Comparison of ENCODE assay signal across 10 mouse cellular contexts in genomic region chr12:72014355-72014776, GRCm38 (mm10). TPM values are rescaled to one million over a fixed set of nuclear protein-coding genes. Genes with fewer than 3 reads are reported as not detected.
DNase-seq lines count a peak whose midpoint lies in the region; ATAC-seq lines count a peak whose summit lies in the region.
"Had no signal": no experiment of that assay in that cellular context is flagged by ENCODE, and none has a peak within 500 bp of the region (broad histone marks: within the 10 kb centered on the region; RNA-seq: fewer than 3 reads in every experiment).

No protein-coding gene starts in this region.

- no peak for ATAC-seq in heart, embryonic 15.5 days (replicated peaks; ENCODE audit: insufficient number of reproducible peaks, insufficient read depth, low FRiP score, low read depth)
- ATAC-seq in heart, embryonic 11.5 days (replicated peaks; ENCODE audit: insufficient number of reproducible peaks, low FRiP score, low TSS enrichment): no peak
- peak; percentile 57 for ATAC-seq in activated CD4-positive, CD25-positive, alpha-beta regulatory T cell, adult 4 months
- peak; percentile 87 for ATAC-seq in lung, embryonic 16.5 days (ENCODE audit: low read depth)

- 51% methylated on average over 10 of the region's 10 CpGs for WGBS in heart, embryonic 15.5 days
- WGBS in heart, embryonic 11.5 days (ENCODE audit: insufficient replicate concordance): 70% methylated on average over 10 of the region's 10 CpGs
- 20% methylated on average over 10 of the region's 10 CpGs for WGBS in lung, embryonic 16.5 days

- peak; percentile 54 for DNase-seq in 3T3-L1 (ENCODE audit: low read depth, low spot score)
- no peak for DNase-seq in spleen, postnatal 36 days (ENCODE audit: low spot score in 2 of 2)
- DNase-seq in adrenal gland, postnatal 10 days: no peak
- DNase-seq in layer of hippocampus, postnatal 14 days (ENCODE audit: low spot score in 2 of 2): no peak
- DNase-seq: left cerebral cortex, postnatal 4 days had no signal

- H3K4me1 ChIP-seq in heart, embryonic 15.5 days (replicated peaks): peaks cover 4% of the 10 kb centered on the region
- no peaks in the 10 kb centered on the region for H3K4me1 ChIP-seq in heart, embryonic 11.5 days (ENCODE audit: control insufficient read depth, insufficient read depth, low read length)
- peaks cover 18% of the 10 kb centered on the region for H3K4me1 ChIP-seq in lung, embryonic 16.5 days (replicated peaks; ENCODE audit: control insufficient read depth, insufficient read depth, low read length)
- H3K4me1 ChIP-seq: neural tube, embryonic 13.5 days had no signal

- H3K9ac ChIP-seq in heart, embryonic 15.5 days: no peak overlapping the region
- no peak overlapping the region for H3K9ac ChIP-seq in heart, embryonic 11.5 days (ENCODE audit: low read depth, low read length)
- peak overlapping the region; percentile 42 for H3K9ac ChIP-seq in lung, embryonic 16.5 days (ENCODE audit: low read length)
- H3K9ac ChIP-seq: neural tube, embryonic 13.5 days had no signal

- 0 out of 2 replicates have a peak overlapping the region, but pooled peaks have one; percentile 4 for H3K4me2 ChIP-seq in heart, embryonic 15.5 days
- no peak overlapping the region for H3K4me2 ChIP-seq in heart, embryonic 11.5 days
- peak overlapping the region; percentile 52 for H3K4me2 ChIP-seq in lung, embryonic 16.5 days (ENCODE audit: low read depth, low read length)
- H3K4me2 ChIP-seq: neural tube, embryonic 13.5 days had no signal

- H3K36me3 ChIP-seq in heart, embryonic 15.5 days: no peaks in the 10 kb centered on the region
- no peaks in the 10 kb centered on the region for H3K36me3 ChIP-seq in heart, embryonic 11.5 days (ENCODE audit: control insufficient read depth, insufficient read depth, low read length)
- H3K36me3 ChIP-seq in lung, embryonic 16.5 days (ENCODE audit: control insufficient read depth, insufficient read depth, low read length): no peaks in the 10 kb centered on the region
- H3K36me3 ChIP-seq: neural tube, embryonic 13.5 days had no signal

- H3K9me3 ChIP-seq in heart, embryonic 15.5 days (replicated peaks): no peaks in the 10 kb centered on the region
- no peaks in the 10 kb centered on the region for H3K9me3 ChIP-seq in heart, embryonic 11.5 days (replicated peaks; ENCODE audit: control insufficient read depth, low read length)
- H3K9me3 ChIP-seq in lung, embryonic 16.5 days (ENCODE audit: control insufficient read depth, low read length): no peaks in the 10 kb centered on the region
- H3K9me3 ChIP-seq: neural tube, embryonic 13.5 days had no signal

- no peaks in the 10 kb centered on the region for H3K27me3 ChIP-seq in heart, embryonic 15.5 days
- no peaks in the 10 kb centered on the region for H3K27me3 ChIP-seq in heart, embryonic 11.5 days (ENCODE audit: control insufficient read depth, insufficient read depth, low read length)
- H3K27me3 ChIP-seq in lung, embryonic 16.5 days (ENCODE audit: control insufficient read depth, insufficient read depth, low read depth, low read length): no peaks in the 10 kb centered on the region
- H3K27me3 ChIP-seq: neural tube, embryonic 13.5 days had no signal

- peak overlapping the region; percentile 31; the same call in 1 of the 2 replicates for H3K27ac ChIP-seq in heart, embryonic 15.5 days
- H3K27ac ChIP-seq in heart, embryonic 11.5 days (ENCODE audit: low read depth, low read length): no peak overlapping the region
- H3K27ac ChIP-seq in lung, embryonic 16.5 days (ENCODE audit: low read length): peak overlapping the region; percentile 82
- H3K27ac ChIP-seq: neural tube, embryonic 13.5 days had no signal

- no peak overlapping the region for H3K4me3 ChIP-seq in heart, embryonic 15.5 days
- H3K4me3 ChIP-seq in heart, embryonic 11.5 days (ENCODE audit: low read depth, low read length): no peak overlapping the region
- H3K4me3 ChIP-seq in lung, embryonic 16.5 days (ENCODE audit: low read length): peak overlapping the region; percentile 30
- H3K4me3 ChIP-seq: neural tube, embryonic 13.5 days had no signal

RNA-seq across cellular contexts. Expression of gene Gpr135, which starts 56.6 kb away (rescaled TPM):
- polyA plus RNA-seq in heart, embryonic 15.5 days (2015; fragmentation: Nextera tagmentation; extraction: Ambion mirVana): 0.48 and 0.60 TPM in 2 replicates
- 0.34 and 0.62 TPM in 2 replicates for polyA plus RNA-seq in heart, embryonic 11.5 days (2014; fragmentation: Nextera tagmentation; extraction: Ambion mirVana)
- not detected for polyA plus RNA-seq in activated CD4-positive, CD25-positive, alpha-beta regulatory T cell, adult 4 months (2017; shearing (Covaris generic))
- 0.34 and 0.46 TPM in 2 replicates for polyA plus RNA-seq in lung, embryonic 16.5 days (2015; fragmentation: Nextera tagmentation; extraction: Ambion mirVana)
- 1 to 10 TPM; 4.5 to 4.8 TPM for total RNA-seq in adrenal gland, postnatal 10 days (2021)
- 10 to 100 TPM; 13.5 to 13.8 TPM for total RNA-seq in layer of hippocampus, postnatal 14 days (2021)

Comparison
In these comparisons a context has a peak if more than half of its experiments do, and no peak if none do; other contexts are left out.
1. ATAC-seq: peak in activated CD4-positive, CD25-positive, alpha-beta regulatory T cell, adult 4 months (single experiment) and lung, embryonic 16.5 days (single experiment); none in heart, embryonic 15.5 days (single experiment) and heart, embryonic 11.5 days (single experiment).